ENCODE assay signal across 21 mouse cellular contexts in genomic region chr2:153546471-153546870, GRCm38 (mm10). TPM values are rescaled to one million over a fixed set of nuclear protein-coding genes. Genes with fewer than 3 reads are reported as not detected.
DNase-seq lines count a peak whose midpoint lies in the region; TF ChIP-seq lines count a peak whose summit lies in the region.
"Had no signal": no experiment of that assay in that cellular context is flagged by ENCODE, and none has a peak within 500 bp of the region (broad histone marks: within the 10 kb centered on the region; RNA-seq: fewer than 3 reads in every experiment).

No protein-coding gene starts in this region.

- H3K79me2 ChIP-seq in MEL (ENCODE audit: control insufficient read depth, insufficient read depth, low read length, poor library complexity): no peaks in the 10 kb centered on the region

- no peaks in the 10 kb centered on the region for H3K36me3 ChIP-seq in heart, embryonic 10.5 days
- H3K36me3 ChIP-seq in MEL (ENCODE audit: control insufficient read depth in 1 of 2, insufficient read depth in 2 of 2, low read length in 2 of 2): peaks cover 0 to 41% of the 10 kb centered on the region in 2 experiments; a peak in 2 of 4 replicates
- H3K36me3 ChIP-seq: embryonic facial prominence, embryonic 15.5 days; heart, embryonic 12.5 days had no signal

- H3K27me3 ChIP-seq in heart, embryonic 10.5 days (ENCODE audit: insufficient read depth, poor library complexity, severe bottlenecking): peaks cover 17% of the 10 kb centered on the region; the same call in 1 of the 2 replicates
- no peaks in the 10 kb centered on the region for H3K27me3 ChIP-seq in MEL (ENCODE audit: control insufficient read depth in 1 of 2, insufficient read depth in 2 of 2, low read length in 2 of 2)
- H3K27me3 ChIP-seq: embryonic facial prominence, embryonic 15.5 days; heart, embryonic 12.5 days had no signal

- H3K9ac ChIP-seq in MEL (ENCODE audit: control insufficient read depth, low read depth, low read length, poor library complexity, severe bottlenecking): no peak overlapping the region
- H3K9ac ChIP-seq: embryonic facial prominence, embryonic 15.5 days; heart, embryonic 12.5 days had no signal

- no peak for DNase-seq in heart, embryonic 10.5 days (ENCODE audit: low spot score)
- no peak for DNase-seq in heart, adult 18-20 months
- peak; percentile 26 for DNase-seq in MEL (ENCODE audit: low read depth, low spot score)
- DNase-seq in kidney, adult 8-10 months: peak; percentile 42 to 54
- DNase-seq in kidney, postnatal 36 days: peak; percentile 63 to 65
- no peak for DNase-seq in right cerebral cortex, postnatal 25 days
- DNase-seq in layer of hippocampus, adult 8-10 months (ENCODE audit: low spot score in 2 of 2): no peak
- no peak for DNase-seq in cerebellum, postnatal 36 days
- DNase-seq: cerebellum, adult 18-20 months; gastrocnemius, postnatal 14 days; heart, postnatal 36 days; lung, adult 2 months; midbrain, embryonic 14.5 days had no signal

- H3K4me1 ChIP-seq in heart, embryonic 10.5 days: peaks cover 83% of the 10 kb centered on the region
- peaks cover 37 to 66% of the 10 kb centered on the region in 2 experiments for H3K4me1 ChIP-seq in MEL (ENCODE audit: control insufficient read depth in 1 of 2, insufficient read depth in 2 of 2, low read length in 2 of 2)

- TF ChIP-seq CTCF in MEL (IDR thresholded peaks at IDR 0.05 in 2 of 3, conservative IDR thresholded peaks at IDR 0.05 in 1 of 3; ENCODE audit: control insufficient read depth in 1 of 3, insufficient read depth in 1 of 3, low read depth in 2 of 3, low read length in 3 of 3, poor library complexity in 1 of 3, severe bottlenecking in 1 of 3): no peak

- no peaks in the 10 kb centered on the region for H3K9me3 ChIP-seq in heart, embryonic 10.5 days
- no peaks in the 10 kb centered on the region for H3K9me3 ChIP-seq in MEL (replicated peaks; ENCODE audit: insufficient read depth, low read length)
- H3K9me3 ChIP-seq: embryonic facial prominence, embryonic 15.5 days; heart, embryonic 12.5 days had no signal

- TF ChIP-seq RAD21 in MEL (IDR thresholded peaks at IDR 0.05; ENCODE audit: low read depth, low read length): no peak

- no peak for TF ChIP-seq EP300 in MEL (IDR thresholded peaks at IDR 0.05; ENCODE audit: low read depth in 1 of 2, low read length in 2 of 2)

- TF ChIP-seq POLR2A in MEL (IDR thresholded peaks at IDR 0.05; ENCODE audit: control insufficient read depth in 1 of 2, insufficient read depth in 1 of 2, low read depth in 1 of 2, low read length in 2 of 2, poor library complexity in 1 of 2): no peak

- H3K27ac ChIP-seq in heart, embryonic 10.5 days: peak overlapping the region; percentile 84
- H3K27ac ChIP-seq in MEL (ENCODE audit: control insufficient read depth, low read depth, low read length): peak overlapping the region; percentile 9; the same call in 1 of the 2 replicates
- H3K27ac ChIP-seq: embryonic facial prominence, embryonic 15.5 days had no signal

- 21% methylated on average over 5 of the region's 5 CpGs for WGBS in heart, embryonic 10.5 days

- H3K4me3 ChIP-seq in heart, embryonic 10.5 days: no peak overlapping the region
- no peak overlapping the region for H3K4me3 ChIP-seq in MEL (ENCODE audit: control insufficient read depth in 1 of 2, insufficient read depth in 1 of 2, low read depth in 2 of 2, low read length in 2 of 2)
- H3K4me3 ChIP-seq: embryonic facial prominence, embryonic 15.5 days; heart, embryonic 12.5 days had no signal

TF ChIP-seq in MEL, 35 proteins besides CTCF, POLR2A, EP300 and RAD21:
- TF ChIP-seq ETS1 (IDR thresholded peaks at IDR 0.05; ENCODE audit: low read depth, low read length) (no peak), MYB (IDR thresholded peaks at IDR 0.05; ENCODE audit: low read depth, low read length) (no peak), TCF12 (IDR thresholded peaks at IDR 0.05; ENCODE audit: low read depth, low read length) (no peak), E2F4 (IDR thresholded peaks at IDR 0.05; ENCODE audit: borderline replicate concordance, low read depth, low read length) (no peak), TAL1 (IDR thresholded peaks at IDR 0.05; ENCODE audit: low read length) (no peak), MYC (IDR thresholded peaks at IDR 0.05; ENCODE audit: low read depth, low read length) (no peak), GATA1 (IDR thresholded peaks at IDR 0.05; ENCODE audit: low read depth, low read length) (no peak), CHD1 (IDR thresholded peaks at IDR 0.05; ENCODE audit: low read depth, low read length) (no peak), CHD2 (IDR thresholded peaks at IDR 0.05; ENCODE audit: low read length) (no peak), GABPA (IDR thresholded peaks at IDR 0.05; ENCODE audit: low read depth, low read length) (no peak), TBP (IDR thresholded peaks at IDR 0.05; ENCODE audit: low read depth, low read length) (no peak), MAZ (IDR thresholded peaks at IDR 0.05; ENCODE audit: low read depth, low read length) (no peak), NRF1 (IDR thresholded peaks at IDR 0.05; ENCODE audit: insufficient read depth, low read depth, low read length, poor library complexity, severe bottlenecking) (no peak), KAT2A (conservative IDR thresholded peaks at IDR 0.05; ENCODE audit: low read depth, low read length) (no peak), JUND (IDR thresholded peaks at IDR 0.05; ENCODE audit: low read depth, low read length) (no peak), USF1 (IDR thresholded peaks at IDR 0.05; ENCODE audit: low read depth, low read length) (no peak)

RNA-seq across cellular contexts. Expression of gene Nol4l, which starts 16.7 kb away (rescaled TPM):
- 20.8 and 21.4 TPM in 2 replicates for polyA plus RNA-seq in heart, embryonic 10.5 days (2016; fragmentation: Nextera tagmentation; extraction: Ambion mirVana)
- total RNA-seq in heart, adult 18-20 months (2021): 1 to 10 TPM; 3.3 to 3.8 TPM
- 4.4 and 4.5 TPM in 2 replicates for total RNA-seq in MEL (2012; rRNA removed)
- 1 to 10 TPM in 1 of 2 experiments, not detected in 1; 7.1 TPM for polyA plus RNA-seq in MEL (2012; ENCODE audit: insufficient read depth in 1 of 2, insufficient read length in 2 of 2, low read depth in 1 of 2, low replicate concordance in 2 of 2, missing spikeins in 1 of 2)
- 10 to 100 TPM; 44.4 to 47.8 (median 45.1) TPM for total RNA-seq in layer of hippocampus, adult 8-10 months (2022)

RNA-seq across cellular contexts. Expression of gene 4930404H24Rik, which starts 53.9 kb away (rescaled TPM):
- not detected in 2 replicates for polyA plus RNA-seq in heart, embryonic 10.5 days (2016; fragmentation: Nextera tagmentation; extraction: Ambion mirVana)
- total RNA-seq in heart, adult 18-20 months (2021): not detected
- total RNA-seq in MEL (2012; rRNA removed): not detected in 2 replicates
- polyA plus RNA-seq in MEL (2012; ENCODE audit: insufficient read depth in 1 of 2, insufficient read length in 2 of 2, low read depth in 1 of 2, low replicate concordance in 2 of 2, missing spikeins in 1 of 2): under 1 TPM in 1 of 2 experiments, not detected in 1; 0.24 TPM
- total RNA-seq in layer of hippocampus, adult 8-10 months (2022): 1 to 10 TPM in 1 of 4 experiments, not detected in 3; 1.8 TPM
- total RNA-seq: adrenal gland, adult 2 months; ES-E14; gastrocnemius, postnatal 14 days; heart, postnatal 36 days; layer of hippocampus, postnatal 10 days; left cerebral cortex, postnatal 25 days had no signal
- polyA plus RNA-seq: adrenal gland, adult 2 months; brain, embryonic 14.5 days; embryonic facial prominence, embryonic 15.5 days; heart, embryonic 12.5 days; lung, adult 2 months; macrophage; midbrain, embryonic 14.5 days had no signal

Comparison
In these comparisons a context has a peak if more than half of its experiments do, and no peak if none do; other contexts are left out.
1. DNase-seq: peak in MEL (single experiment), kidney, adult 8-10 months (2 of 2) and kidney, postnatal 36 days (2 of 2); none in heart, embryonic 10.5 days (single experiment), heart, adult 18-20 months (0 of 2), right cerebral cortex, postnatal 25 days (single experiment), layer of hippocampus, adult 8-10 months (0 of 2) and cerebellum, postnatal 36 days (0 of 2).